Mouse (Mus musculus): ENCODE data around the gene Gm13698. TPM values are rescaled to one million over a fixed set of nuclear protein-coding genes. Genes with fewer than 3 reads are reported as not detected.
"Not testable (repeated sequence)": the region's sequence is repeated elsewhere in the genome, so short reads cannot be mapped to it uniquely, and the experiment has no call there.

Gm13698 gene
- not detected in 2 replicates for polyA plus RNA-seq (2012; rRNA removed)

GRCm38 (mm10) chr2:83955393-83955792, at the start of gene Gm13698:
Gene Gm13698, plus strand, starts transcription at chr2:83955693.
- not testable (repeated sequence) for H3K4me3 ChIP-seq (ENCODE audit: insufficient read depth, low read depth, low read length); H3K27me3 ChIP-seq (replicated peaks; ENCODE audit: control insufficient read depth, insufficient read depth, low read length); H3K36me3 ChIP-seq (ENCODE audit: control insufficient read depth, insufficient read depth, low read length); DNase-seq; H3K27ac ChIP-seq (ENCODE audit: insufficient read depth, low read depth, low read length); H3K4me1 ChIP-seq (ENCODE audit: control insufficient read depth, insufficient read depth, low read length)
- WGBS, result no CpG with 5 or more reads among the region's 6 CpGs

GRCm38 (mm10) chr2:83929478-83930088, 25.9 kb upstream of the Gm13698 start:
- H3K4me1 ChIP-seq (ENCODE audit: control insufficient read depth, insufficient read depth, low read length), result no peaks in the 10 kb centered on the region
- no peak overlapping the region for H3K27ac ChIP-seq (ENCODE audit: insufficient read depth, low read depth, low read length)
- WGBS, result 35% methylated on average over 2 of the region's 2 CpGs
- TF ChIP-seq CTCF (conservative IDR thresholded peaks at IDR 0.05; ENCODE audit: insufficient read depth, insufficient read length, low read depth, low read length), result no peak
- no peak for TF ChIP-seq POLR2A (IDR thresholded peaks at IDR 0.05; ENCODE audit: low read depth, low read length)
- DNase-seq, result no peak
- H3K36me3 ChIP-seq (ENCODE audit: control insufficient read depth, insufficient read depth, low read length), result no peaks in the 10 kb centered on the region
- no peak overlapping the region for H3K4me3 ChIP-seq (ENCODE audit: insufficient read depth, low read depth, low read length)
- H3K27me3 ChIP-seq (replicated peaks; ENCODE audit: control insufficient read depth, insufficient read depth, low read length), result no peaks in the 10 kb centered on the region

- DNase-seq, result peak; percentile 66
- Histone ChIP-seq H3K4me3 (ENCODE audit: insufficient read depth, low read depth, low read length) (no peak within 1 kb of the TSS), H3K36me3 (ENCODE audit: control insufficient read depth, insufficient read depth, low read length) (no peaks in the 10 kb centered on the region), H3K4me1 (ENCODE audit: control insufficient read depth, insufficient read depth, low read length) (no peaks in the 10 kb centered on the region), H3K27me3 (replicated peaks; ENCODE audit: control insufficient read depth, insufficient read depth, low read length) (no peaks in the 10 kb centered on the region), H3K27ac (ENCODE audit: insufficient read depth, low read depth, low read length) (no peak within 1 kb of the TSS)
- under 1% methylated on average over 20 of the region's 20 CpGs for WGBS
- TF ChIP-seq POLR2A (IDR thresholded peaks at IDR 0.05; ENCODE audit: low read depth, low read length) (no peak), CTCF (conservative IDR thresholded peaks at IDR 0.05; ENCODE audit: insufficient read depth, insufficient read length, low read depth, low read length) (no peak)
These were observed 14.5 kb upstream of the Gm13698 start, which contains the start of gene Zswim2 for GRCm38 (mm10) chr2:83940931-83941361. Gene Zswim2, minus strand, starts transcription at chr2:83941228.

GRCm38 (mm10) chr2:83941378-83941777, 14.1 kb upstream of the Gm13698 start:
- Histone ChIP-seq H3K36me3 (ENCODE audit: control insufficient read depth, insufficient read depth, low read length) (no peaks in the 10 kb centered on the region), H3K4me3 (ENCODE audit: insufficient read depth, low read depth, low read length) (no peak overlapping the region), H3K27me3 (replicated peaks; ENCODE audit: control insufficient read depth, insufficient read depth, low read length) (no peaks in the 10 kb centered on the region), H3K27ac (ENCODE audit: insufficient read depth, low read depth, low read length) (no peak overlapping the region), H3K4me1 (ENCODE audit: control insufficient read depth, insufficient read depth, low read length) (no peaks in the 10 kb centered on the region)
- 37% methylated on average over 3 of the region's 3 CpGs for WGBS
- no peak for DNase-seq
- no peak for TF ChIP-seq POLR2A (IDR thresholded peaks at IDR 0.05; ENCODE audit: low read depth, low read length)
- no peak for TF ChIP-seq CTCF (conservative IDR thresholded peaks at IDR 0.05; ENCODE audit: insufficient read depth, insufficient read length, low read depth, low read length)

- H3K4me1 ChIP-seq (ENCODE audit: control insufficient read depth, insufficient read depth, low read length), result no peaks in the 10 kb centered on the region
- 66% methylated on average over 4 of the region's 4 CpGs for WGBS
- H3K27me3 ChIP-seq (replicated peaks; ENCODE audit: control insufficient read depth, insufficient read depth, low read length), result no peaks in the 10 kb centered on the region
- no peak for TF ChIP-seq POLR2A (IDR thresholded peaks at IDR 0.05; ENCODE audit: low read depth, low read length)
- no peak for TF ChIP-seq CTCF (conservative IDR thresholded peaks at IDR 0.05; ENCODE audit: insufficient read depth, insufficient read length, low read depth, low read length)
- DNase-seq, result no peak
- H3K36me3 ChIP-seq (ENCODE audit: control insufficient read depth, insufficient read depth, low read length), result no peaks in the 10 kb centered on the region
- H3K27ac ChIP-seq (ENCODE audit: insufficient read depth, low read depth, low read length), result no peak overlapping the region
- no peak overlapping the region for H3K4me3 ChIP-seq (ENCODE audit: insufficient read depth, low read depth, low read length)
These were observed 13.7 kb upstream of the Gm13698 start for GRCm38 (mm10) chr2:83941792-83942191.

- no CpG with 5 or more reads among the region's 6 CpGs for WGBS
- not testable (repeated sequence) for H3K36me3 ChIP-seq (ENCODE audit: control insufficient read depth, insufficient read depth, low read length); H3K4me3 ChIP-seq (ENCODE audit: insufficient read depth, low read depth, low read length); DNase-seq; H3K4me1 ChIP-seq (ENCODE audit: control insufficient read depth, insufficient read depth, low read length); H3K27ac ChIP-seq (ENCODE audit: insufficient read depth, low read depth, low read length); H3K27me3 ChIP-seq (replicated peaks; ENCODE audit: control insufficient read depth, insufficient read depth, low read length)
These were observed 5.7 kb downstream of the Gm13698 start, which contains the start of gene Gm13693 for GRCm38 (mm10) chr2:83961203-83961602. Gene Gm13693, plus strand, starts transcription at chr2:83961503.

GRCm38 (mm10) chr2:83967013-83967412, 11.5 kb downstream of the Gm13698 start, which contains the start of gene Gm13695:
Gene Gm13695, plus strand, starts transcription at chr2:83967313.
- H3K4me3 ChIP-seq (ENCODE audit: insufficient read depth, low read depth, low read length); H3K27ac ChIP-seq (ENCODE audit: insufficient read depth, low read depth, low read length); H3K36me3 ChIP-seq (ENCODE audit: control insufficient read depth, insufficient read depth, low read length); DNase-seq; H3K27me3 ChIP-seq (replicated peaks; ENCODE audit: control insufficient read depth, insufficient read depth, low read length); H3K4me1 ChIP-seq (ENCODE audit: control insufficient read depth, insufficient read depth, low read length): not testable (repeated sequence)
- no CpG with 5 or more reads among the region's 6 CpGs for WGBS

GRCm38 (mm10) chr2:83972823-83973222, 17.3 kb downstream of the Gm13698 start, which contains the start of gene Gm13696:
Gene Gm13696, plus strand, starts transcription at chr2:83973123.
- not testable (repeated sequence) for H3K36me3 ChIP-seq (ENCODE audit: control insufficient read depth, insufficient read depth, low read length); H3K4me3 ChIP-seq (ENCODE audit: insufficient read depth, low read depth, low read length); H3K27me3 ChIP-seq (replicated peaks; ENCODE audit: control insufficient read depth, insufficient read depth, low read length); H3K4me1 ChIP-seq (ENCODE audit: control insufficient read depth, insufficient read depth, low read length); H3K27ac ChIP-seq (ENCODE audit: insufficient read depth, low read depth, low read length); DNase-seq
- no CpG with 5 or more reads among the region's 6 CpGs for WGBS

- not testable (repeated sequence) for H3K27ac ChIP-seq (ENCODE audit: insufficient read depth, low read depth, low read length); H3K4me3 ChIP-seq (ENCODE audit: insufficient read depth, low read depth, low read length); H3K4me1 ChIP-seq (ENCODE audit: control insufficient read depth, insufficient read depth, low read length); DNase-seq; H3K27me3 ChIP-seq (replicated peaks; ENCODE audit: control insufficient read depth, insufficient read depth, low read length); H3K36me3 ChIP-seq (ENCODE audit: control insufficient read depth, insufficient read depth, low read length)
- no CpG with 5 or more reads among the region's 6 CpGs for WGBS
These were observed 23.1 kb downstream of the Gm13698 start, which contains the start of gene Gm13694 for GRCm38 (mm10) chr2:83978633-83979032. Gene Gm13694, plus strand, starts transcription at chr2:83978933.

- no CpG with 5 or more reads among the region's 6 CpGs for WGBS
- not testable (repeated sequence) for H3K27me3 ChIP-seq (replicated peaks; ENCODE audit: control insufficient read depth, insufficient read depth, low read length); H3K36me3 ChIP-seq (ENCODE audit: control insufficient read depth, insufficient read depth, low read length); DNase-seq; H3K4me3 ChIP-seq (ENCODE audit: insufficient read depth, low read depth, low read length); H3K27ac ChIP-seq (ENCODE audit: insufficient read depth, low read depth, low read length); H3K4me1 ChIP-seq (ENCODE audit: control insufficient read depth, insufficient read depth, low read length)
These were observed 28.9 kb downstream of the Gm13698 start, which contains the start of gene Gm13697 for GRCm38 (mm10) chr2:83984443-83984842. Gene Gm13697, plus strand, starts transcription at chr2:83984743.

GRCm38 (mm10) chr2:83990253-83990652, 34.8 kb downstream of the Gm13698 start, which contains the start of gene Gm13691:
Gene Gm13691, plus strand, starts transcription at chr2:83990553.
- not testable (repeated sequence) for H3K4me3 ChIP-seq (ENCODE audit: insufficient read depth, low read depth, low read length); H3K4me1 ChIP-seq (ENCODE audit: control insufficient read depth, insufficient read depth, low read length); H3K36me3 ChIP-seq (ENCODE audit: control insufficient read depth, insufficient read depth, low read length); H3K27ac ChIP-seq (ENCODE audit: insufficient read depth, low read depth, low read length); DNase-seq; H3K27me3 ChIP-seq (replicated peaks; ENCODE audit: control insufficient read depth, insufficient read depth, low read length)
- no CpG with 5 or more reads among the region's 6 CpGs for WGBS

All from kidney, adult 2 months (tissue).